Mouse (Mus musculus): ENCODE measurements around the gene Sh2d3c. TPM values are rescaled to one million over a fixed set of nuclear protein-coding genes. Genes with fewer than 3 reads are reported as not detected.
A peak's percentile ranks its signal among the peaks of the same experiment; 100 is the strongest.

Sh2d3c gene
- polyA plus RNA-seq, 1 experiment from 2014 or later = 33.7 TPM

DNA sequence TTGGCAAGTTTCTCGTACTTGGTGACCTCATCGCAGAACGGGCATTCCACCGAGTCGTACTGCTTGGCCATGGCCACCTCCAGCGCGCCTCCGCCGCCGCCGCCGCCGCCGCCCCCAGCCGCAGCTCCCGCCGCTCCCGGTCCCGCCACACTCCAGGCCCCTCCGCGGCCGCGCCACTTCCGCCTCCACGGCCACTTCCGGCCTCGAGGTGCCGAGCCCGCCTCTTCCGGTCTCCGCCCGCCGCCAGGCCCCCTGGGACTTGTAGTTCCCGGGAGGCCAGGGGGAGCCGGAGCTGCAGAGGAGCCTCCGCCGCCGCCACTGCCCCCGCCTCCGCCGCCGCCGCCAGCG, 8.3 kb upstream of the Sh2d3c start:
- Histone ChIP-seq H3K36me3 (ENCODE audit: control insufficient read depth, insufficient read depth, low read length) (peaks cover 19% of the 10 kb centered on the region; the same call in 1 of the 2 replicates), H3K27me3 (ENCODE audit: control insufficient read depth, insufficient read depth, low read length) (no peaks in the 10 kb centered on the region), H3K4me1 (replicated peaks; ENCODE audit: control insufficient read depth, insufficient read depth, low read length) (peaks cover 4% of the 10 kb centered on the region), H3K9ac (ENCODE audit: low read length) (peak overlapping the region; percentile 71), H3K9me3 (ENCODE audit: control insufficient read depth, low read length) (no peaks in the 10 kb centered on the region), H3K27ac (ENCODE audit: low read depth, low read length) (peak overlapping the region; percentile 93), H3K4me3 (ENCODE audit: low read depth, low read length) (peak overlapping the region; percentile 91), H3K4me2 (ENCODE audit: low read depth, low read length, severe bottlenecking) (peak overlapping the region; percentile 67)
- DNase-seq (ENCODE audit: low spot score) = peak; percentile 98
- under 1% methylated on average over 40 of the region's 44 CpGs for WGBS
- ATAC-seq (replicated peaks; ENCODE audit: low FRiP score) = peak; percentile 88

DNA sequence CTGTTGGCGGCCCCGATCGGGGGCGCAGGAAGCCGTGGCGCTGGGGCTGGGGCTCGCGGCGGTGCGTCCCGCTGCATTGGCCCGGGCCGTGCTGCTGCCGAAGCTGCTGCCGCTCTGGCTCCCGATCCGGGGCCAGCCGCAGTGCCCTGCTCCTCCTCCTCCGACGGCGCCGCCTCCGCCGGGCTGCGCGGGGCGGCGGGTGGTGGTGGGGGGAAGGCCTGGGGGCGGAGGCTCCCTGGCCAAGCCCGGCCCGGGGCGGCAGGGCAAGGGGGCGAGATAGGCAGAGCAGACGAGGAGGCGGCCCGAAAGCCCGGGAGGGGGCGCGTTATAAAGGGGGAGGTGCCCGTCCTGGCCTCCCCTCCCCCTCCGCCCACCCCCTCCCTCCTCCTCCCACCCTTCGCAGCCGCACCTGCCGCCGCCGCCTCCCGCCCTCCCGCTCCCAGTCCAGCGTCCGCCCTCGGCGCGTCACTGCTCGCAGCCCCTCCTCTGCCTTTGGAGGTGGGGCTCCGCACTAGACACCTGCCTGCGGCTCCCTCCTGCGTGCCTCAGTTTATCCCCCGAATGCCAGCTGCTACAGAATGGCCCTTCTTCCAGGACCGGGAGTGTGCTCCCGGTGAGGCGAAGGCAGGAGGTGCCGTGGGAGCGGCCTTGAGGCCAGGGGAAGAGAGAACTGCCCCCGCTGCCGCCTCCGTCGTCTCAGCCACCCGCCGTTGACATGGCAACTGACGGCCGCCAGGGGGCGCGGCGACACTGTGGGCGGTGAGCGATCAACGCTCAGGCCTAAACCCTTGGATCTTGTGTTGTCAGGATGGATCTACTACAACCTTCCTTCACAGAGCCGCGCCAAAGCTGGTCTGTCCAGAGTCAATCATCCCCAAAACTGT, 7.7 kb upstream of the Sh2d3c start, which contains the start of gene Cdk9:
TSS of gene Cdk9 (minus strand) at position 143 of the 884 bp plus-strand sequence.
- ATAC-seq (replicated peaks; ENCODE audit: low FRiP score) (peak; percentile 87), DNase-seq (ENCODE audit: low spot score) (peak; percentile 95)
- peaks cover 16% of the 10 kb centered on the region; the same call in 1 of the 2 replicates for H3K36me3 ChIP-seq (ENCODE audit: control insufficient read depth, insufficient read depth, low read length)
- peak within 1 kb of the TSS; percentile 67 for H3K4me2 ChIP-seq (ENCODE audit: low read depth, low read length, severe bottlenecking)
- H3K4me3 ChIP-seq (ENCODE audit: low read depth, low read length) = peak within 1 kb of the TSS; percentile 91
- under 1% methylated on average over 52 of the region's 79 CpGs for WGBS
- no peaks in the 10 kb centered on the region for H3K27me3 ChIP-seq (ENCODE audit: control insufficient read depth, insufficient read depth, low read length)
- H3K9me3 ChIP-seq (ENCODE audit: control insufficient read depth, low read length) = no peaks in the 10 kb centered on the region
- H3K4me1 ChIP-seq (replicated peaks; ENCODE audit: control insufficient read depth, insufficient read depth, low read length) = peaks cover 4% of the 10 kb centered on the region
- H3K9ac ChIP-seq (ENCODE audit: low read length) = peak within 1 kb of the TSS; percentile 71
- peak within 1 kb of the TSS; percentile 93 for H3K27ac ChIP-seq (ENCODE audit: low read depth, low read length)

DNA sequence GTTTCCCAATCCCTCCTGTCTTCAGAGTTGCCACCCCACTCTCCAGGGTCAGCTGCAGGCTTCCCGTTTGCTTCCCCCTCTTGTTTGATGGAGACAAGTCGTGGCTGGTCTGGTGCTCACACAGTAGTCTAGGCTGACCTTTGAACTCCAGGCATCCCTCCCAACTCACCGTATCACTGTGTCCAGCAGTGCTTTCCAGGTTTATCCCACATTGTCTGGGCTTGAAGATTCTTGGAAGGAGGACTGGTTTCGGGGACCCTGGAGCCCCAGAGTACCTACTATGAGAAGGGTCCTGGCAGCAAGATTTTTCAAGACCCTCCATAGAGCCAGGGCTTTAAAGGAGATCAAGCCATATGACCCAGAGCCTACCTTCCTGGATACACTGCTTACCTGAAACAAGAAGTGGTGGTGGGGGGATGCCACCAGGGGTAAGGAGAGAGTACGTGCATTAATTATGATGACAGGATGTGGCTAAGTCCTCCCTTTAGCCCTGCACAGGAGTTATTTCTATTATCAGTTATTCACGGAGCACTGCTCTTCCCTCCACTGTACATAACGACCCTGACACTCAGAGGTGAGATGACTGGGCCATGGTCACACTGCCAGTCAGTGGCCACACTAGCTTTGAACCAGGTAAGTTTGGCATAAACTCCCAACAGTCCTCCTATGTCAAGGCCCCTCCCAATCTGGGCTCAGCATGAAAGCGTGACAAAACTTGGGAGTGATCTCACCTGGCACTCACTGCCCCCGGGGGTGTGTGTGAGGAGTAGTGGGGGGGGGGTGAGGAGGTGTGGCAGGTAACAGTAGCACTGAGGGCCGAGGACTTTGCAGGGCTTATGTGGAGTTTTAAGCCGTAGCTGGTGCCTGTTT, 6.5 kb upstream of the Sh2d3c start:
- ATAC-seq (replicated peaks; ENCODE audit: low FRiP score) (no peak), DNase-seq (ENCODE audit: low spot score) (no peak)
- H3K9ac ChIP-seq (ENCODE audit: low read length) = no peak overlapping the region
- no peak overlapping the region for H3K27ac ChIP-seq (ENCODE audit: low read depth, low read length)
- 64% methylated on average over 11 of the region's 11 CpGs for WGBS
- peaks cover 6% of the 10 kb centered on the region for H3K4me1 ChIP-seq (replicated peaks; ENCODE audit: control insufficient read depth, insufficient read depth, low read length)
- no peak overlapping the region for H3K4me2 ChIP-seq (ENCODE audit: low read depth, low read length, severe bottlenecking)
- no peaks in the 10 kb centered on the region for H3K27me3 ChIP-seq (ENCODE audit: control insufficient read depth, insufficient read depth, low read length)
- peaks cover 8% of the 10 kb centered on the region; the same call in 1 of the 2 replicates for H3K36me3 ChIP-seq (ENCODE audit: control insufficient read depth, insufficient read depth, low read length)
- no peaks in the 10 kb centered on the region for H3K9me3 ChIP-seq (ENCODE audit: control insufficient read depth, low read length)
- H3K4me3 ChIP-seq (ENCODE audit: low read depth, low read length) = no peak overlapping the region

DNA sequence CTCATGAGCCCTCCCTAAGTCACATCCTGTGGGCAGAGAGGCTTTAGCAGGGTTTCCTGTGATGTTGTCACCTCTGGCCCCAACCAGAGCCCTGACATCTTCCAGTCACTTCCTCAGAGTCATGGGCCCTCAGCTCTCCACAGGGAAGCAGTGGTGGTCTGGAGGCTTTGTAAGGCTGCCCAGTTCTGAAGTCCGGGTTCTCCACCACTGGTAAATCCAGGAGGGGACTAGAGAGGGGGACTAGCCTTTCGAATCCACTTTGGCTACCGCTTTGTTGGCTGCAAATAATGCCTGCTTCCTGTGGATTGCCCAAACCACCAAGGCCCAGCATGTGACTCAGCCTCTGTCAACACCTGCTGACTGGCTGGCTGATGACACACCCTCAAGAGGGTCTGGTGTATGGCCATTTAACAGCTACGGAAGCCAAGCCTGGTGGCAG, 5.8 kb upstream of the Sh2d3c start:
- Histone ChIP-seq H3K9me3 (ENCODE audit: control insufficient read depth, low read length) (no peaks in the 10 kb centered on the region), H3K36me3 (ENCODE audit: control insufficient read depth, insufficient read depth, low read length) (peaks cover 3% of the 10 kb centered on the region; the same call in 1 of the 2 replicates), H3K9ac (ENCODE audit: low read length) (no peak overlapping the region), H3K4me2 (ENCODE audit: low read depth, low read length, severe bottlenecking) (no peak overlapping the region), H3K27me3 (ENCODE audit: control insufficient read depth, insufficient read depth, low read length) (no peaks in the 10 kb centered on the region), H3K4me1 (replicated peaks; ENCODE audit: control insufficient read depth, insufficient read depth, low read length) (peaks cover 6% of the 10 kb centered on the region), H3K27ac (ENCODE audit: low read depth, low read length) (no peak overlapping the region), H3K4me3 (ENCODE audit: low read depth, low read length) (no peak overlapping the region)
- 68% methylated on average over 4 of the region's 4 CpGs for WGBS
- ATAC-seq (replicated peaks; ENCODE audit: low FRiP score) = no peak
- DNase-seq (ENCODE audit: low spot score) = no peak

DNA sequence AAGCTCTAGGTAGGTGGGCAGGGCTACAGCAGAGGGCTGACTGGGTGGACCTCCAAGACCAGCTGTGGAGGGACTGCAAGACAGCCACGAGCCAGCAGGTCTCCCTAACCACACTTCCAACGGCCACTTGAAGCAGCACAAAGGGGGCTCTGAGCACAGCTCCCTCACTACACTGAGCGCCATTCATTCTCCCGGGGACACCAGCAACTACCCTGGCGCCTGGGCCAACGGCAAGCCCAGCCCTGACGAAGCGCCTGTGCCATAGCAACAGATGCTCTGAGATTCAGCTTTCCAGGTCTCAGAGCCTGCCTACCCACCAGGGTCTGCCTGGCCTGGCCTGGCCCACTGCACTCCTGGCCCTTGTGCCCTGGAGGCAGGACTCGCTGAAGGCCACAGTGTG, 2.1 kb upstream of the Sh2d3c start:
- no peak overlapping the region for H3K27ac ChIP-seq (ENCODE audit: low read depth, low read length)
- no peaks in the 10 kb centered on the region for H3K9me3 ChIP-seq (ENCODE audit: control insufficient read depth, low read length)
- ATAC-seq (replicated peaks; ENCODE audit: low FRiP score) (no peak), DNase-seq (ENCODE audit: low spot score) (no peak)
- no peak overlapping the region for H3K4me3 ChIP-seq (ENCODE audit: low read depth, low read length)
- H3K27me3 ChIP-seq (ENCODE audit: control insufficient read depth, insufficient read depth, low read length) = no peaks in the 10 kb centered on the region
- H3K9ac ChIP-seq (ENCODE audit: low read length) = no peak overlapping the region; the same call in 1 of the 2 replicates
- H3K4me2 ChIP-seq (ENCODE audit: low read depth, low read length, severe bottlenecking) = no peak overlapping the region
- no peaks in the 10 kb centered on the region for H3K36me3 ChIP-seq (ENCODE audit: control insufficient read depth, insufficient read depth, low read length)
- 0 out of 2 replicates have a peak, but pooled peaks cover 1% of the 10 kb centered on the region for H3K4me1 ChIP-seq (replicated peaks; ENCODE audit: control insufficient read depth, insufficient read depth, low read length)
- 51% methylated on average over 9 of the region's 9 CpGs for WGBS

DNA sequence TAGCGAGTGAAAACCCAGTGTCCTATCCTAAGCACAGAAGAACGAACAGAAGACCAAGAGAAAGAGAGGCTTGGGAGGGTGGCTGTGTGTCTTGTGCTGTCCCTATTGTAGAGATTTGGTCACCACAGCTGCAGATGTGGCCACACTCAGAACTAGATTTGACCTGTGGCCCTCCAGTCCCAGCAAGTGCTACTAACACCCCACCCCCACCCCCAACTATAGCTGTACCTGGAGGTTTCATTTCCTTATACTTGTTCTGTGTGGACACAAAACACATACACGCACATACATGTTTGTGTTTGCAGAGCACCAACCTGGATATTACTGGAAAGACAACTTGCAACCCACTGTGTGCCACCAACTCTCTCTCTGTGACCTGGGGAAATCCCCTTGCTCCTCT, 802 bp upstream of the Sh2d3c start:
- WGBS = 94% methylated on average over 3 of the region's 3 CpGs
- Histone ChIP-seq H3K36me3 (ENCODE audit: control insufficient read depth, insufficient read depth, low read length) (no peaks in the 10 kb centered on the region), H3K4me1 (replicated peaks; ENCODE audit: control insufficient read depth, insufficient read depth, low read length) (0 out of 2 replicates have a peak, but pooled peaks cover 1% of the 10 kb centered on the region), H3K27me3 (ENCODE audit: control insufficient read depth, insufficient read depth, low read length) (no peaks in the 10 kb centered on the region), H3K9me3 (ENCODE audit: control insufficient read depth, low read length) (no peaks in the 10 kb centered on the region), H3K4me2 (ENCODE audit: low read depth, low read length, severe bottlenecking) (no peak overlapping the region), H3K27ac (ENCODE audit: low read depth, low read length) (no peak overlapping the region), H3K4me3 (ENCODE audit: low read depth, low read length) (no peak overlapping the region), H3K9ac (ENCODE audit: low read length) (no peak overlapping the region)
- no peak for DNase-seq (ENCODE audit: low spot score)
- ATAC-seq (replicated peaks; ENCODE audit: low FRiP score) = no peak

DNA sequence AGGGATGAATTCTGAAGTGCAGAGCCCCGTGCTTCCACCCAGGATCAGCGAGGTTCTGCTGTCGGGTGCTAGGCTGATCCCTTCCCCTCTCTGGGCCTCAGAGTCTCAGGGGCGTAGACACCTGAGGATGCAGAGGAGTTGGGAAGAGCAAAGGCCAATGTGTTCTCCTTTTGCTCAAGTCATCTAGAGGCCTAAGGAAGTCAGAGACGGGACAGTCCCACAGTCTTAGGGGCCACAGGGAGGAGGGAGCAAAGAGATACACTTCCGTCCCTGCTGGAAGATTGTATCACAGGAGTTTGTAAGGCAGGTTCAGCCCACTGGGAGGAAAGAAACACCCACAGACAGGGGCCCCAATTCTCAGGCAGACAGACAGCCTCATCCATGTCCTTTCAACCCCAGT, 1.2 kb downstream of the Sh2d3c start:
- DNase-seq (ENCODE audit: low spot score) (no peak), ATAC-seq (replicated peaks; ENCODE audit: low FRiP score) (no peak)
- no peak overlapping the region for H3K9ac ChIP-seq (ENCODE audit: low read length)
- no peaks in the 10 kb centered on the region for H3K36me3 ChIP-seq (ENCODE audit: control insufficient read depth, insufficient read depth, low read length)
- H3K4me2 ChIP-seq (ENCODE audit: low read depth, low read length, severe bottlenecking) = no peak overlapping the region
- H3K27me3 ChIP-seq (ENCODE audit: control insufficient read depth, insufficient read depth, low read length) = no peaks in the 10 kb centered on the region
- no peak overlapping the region for H3K4me3 ChIP-seq (ENCODE audit: low read depth, low read length)
- H3K27ac ChIP-seq (ENCODE audit: low read depth, low read length) = no peak overlapping the region
- no peaks in the 10 kb centered on the region for H3K9me3 ChIP-seq (ENCODE audit: control insufficient read depth, low read length)
- WGBS = 56% methylated on average over 6 of the region's 6 CpGs
- 0 out of 2 replicates have a peak, but pooled peaks cover 1% of the 10 kb centered on the region for H3K4me1 ChIP-seq (replicated peaks; ENCODE audit: control insufficient read depth, insufficient read depth, low read length)

DNA sequence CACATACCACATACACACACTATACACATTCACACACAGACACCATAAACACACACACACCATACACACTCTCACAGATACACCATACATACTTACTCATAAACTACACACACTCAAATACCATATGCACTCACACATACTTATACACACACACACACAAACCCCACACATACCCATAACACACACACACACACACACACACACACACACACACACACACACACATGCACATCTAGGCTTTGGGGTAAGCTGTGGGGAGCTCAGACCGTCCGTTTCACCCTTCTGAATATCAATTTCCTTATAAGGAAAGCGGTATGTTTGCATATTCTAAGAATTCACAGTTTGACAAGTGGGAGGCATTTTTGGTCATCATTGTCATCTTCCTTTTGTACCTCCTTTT, 1.7 kb downstream of the Sh2d3c start:
- WGBS = 88% methylated on average over 3 of the region's 3 CpGs
- no peaks in the 10 kb centered on the region for H3K9me3 ChIP-seq (ENCODE audit: control insufficient read depth, low read length)
- no peak overlapping the region for H3K4me3 ChIP-seq (ENCODE audit: low read depth, low read length)
- H3K27me3 ChIP-seq (ENCODE audit: control insufficient read depth, insufficient read depth, low read length) = no peaks in the 10 kb centered on the region
- H3K4me1 ChIP-seq (replicated peaks; ENCODE audit: control insufficient read depth, insufficient read depth, low read length) = 0 out of 2 replicates have a peak, but pooled peaks cover 1% of the 10 kb centered on the region
- DNase-seq (ENCODE audit: low spot score) (no peak), ATAC-seq (replicated peaks; ENCODE audit: low FRiP score) (no peak)
- H3K27ac ChIP-seq (ENCODE audit: low read depth, low read length) = no peak overlapping the region
- no peak overlapping the region for H3K4me2 ChIP-seq (ENCODE audit: low read depth, low read length, severe bottlenecking)
- no peak overlapping the region for H3K9ac ChIP-seq (ENCODE audit: low read length)
- no peaks in the 10 kb centered on the region for H3K36me3 ChIP-seq (ENCODE audit: control insufficient read depth, insufficient read depth, low read length)
